Mouse (Mus musculus): ENCODE measurements at regions not wholly inside any gene's neighbourhood (a gene's known extent, or its start where the extent isn't known, plus 50 kb on each side); places are given as distances from the start of the nearest gene placed in this dataset.

DNA sequence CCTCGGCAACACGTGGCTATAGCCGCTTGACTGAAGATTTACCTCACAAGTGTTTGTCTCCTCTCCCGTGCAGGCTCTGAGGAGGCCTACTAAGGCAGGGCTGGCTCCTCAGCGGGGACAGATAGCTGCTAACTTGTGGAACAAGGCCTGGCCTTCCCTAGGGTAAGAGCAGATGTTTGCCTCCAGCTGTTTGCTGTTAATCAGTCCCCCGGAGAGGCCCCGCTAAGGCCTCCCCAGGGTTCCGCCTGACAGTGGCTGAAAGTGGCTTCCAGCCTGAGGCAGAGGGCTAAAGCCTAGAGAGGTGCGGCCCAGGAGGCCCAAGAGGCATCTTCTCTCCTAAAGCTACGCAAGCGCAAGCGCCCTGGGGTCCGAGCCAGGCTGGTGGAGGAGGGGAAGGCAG is 52.1 kb upstream of the Dlx4 start:
- Histone ChIP-seq H3K27ac (ENCODE audit: insufficient read depth, low read depth, low read length, poor library complexity, severe bottlenecking) (no peak overlapping the region), H3K9ac (ENCODE audit: insufficient read depth, low read depth, low read length, poor library complexity, severe bottlenecking) (no peak overlapping the region), H3K4me1 (ENCODE audit: control insufficient read depth in 2 of 2, insufficient read depth in 2 of 2, low read length in 2 of 2, poor library complexity in 1 of 2) (peaks cover 0 to 11% of the 10 kb centered on the region in 2 experiments; a peak in 1 of 4 replicates), H3K9me3 (ENCODE audit: control insufficient read depth, insufficient read depth, low read depth, low read length) (no peaks in the 10 kb centered on the region), H3K4me3 (ENCODE audit: insufficient read depth in 1 of 2, low read depth in 1 of 2, low read length in 2 of 2, poor library complexity in 1 of 2, severe bottlenecking in 1 of 2) (no peak overlapping the region), H3K36me3 (ENCODE audit: control insufficient read depth, insufficient read depth, low read length, poor library complexity, severe bottlenecking) (no peaks in the 10 kb centered on the region)
- TF ChIP-seq ZC3H11A (IDR thresholded peaks at IDR 0.05; ENCODE audit: borderline replicate concordance, low read depth, low read length) (no peak), HCFC1 (IDR thresholded peaks at IDR 0.05; ENCODE audit: borderline replicate concordance, insufficient read depth, low read length) (no peak), MAFK (IDR thresholded peaks at IDR 0.05; ENCODE audit: insufficient read depth, low read depth, low read length) (no peak), ZNF384 (IDR thresholded peaks at IDR 0.05; ENCODE audit: low read depth, low read length) (no peak), CHD2 (IDR thresholded peaks at IDR 0.05; ENCODE audit: low read depth, low read length) (no peak)
- in situ Hi-C loops (cut with MboI; ENCODE audit: low sequenced_read_pairs in 2 of 2, unreplicated experiment in 2 of 2) = no loop called here
- no peak for DNase-seq (ENCODE audit: low read depth, low spot score)

DNA sequence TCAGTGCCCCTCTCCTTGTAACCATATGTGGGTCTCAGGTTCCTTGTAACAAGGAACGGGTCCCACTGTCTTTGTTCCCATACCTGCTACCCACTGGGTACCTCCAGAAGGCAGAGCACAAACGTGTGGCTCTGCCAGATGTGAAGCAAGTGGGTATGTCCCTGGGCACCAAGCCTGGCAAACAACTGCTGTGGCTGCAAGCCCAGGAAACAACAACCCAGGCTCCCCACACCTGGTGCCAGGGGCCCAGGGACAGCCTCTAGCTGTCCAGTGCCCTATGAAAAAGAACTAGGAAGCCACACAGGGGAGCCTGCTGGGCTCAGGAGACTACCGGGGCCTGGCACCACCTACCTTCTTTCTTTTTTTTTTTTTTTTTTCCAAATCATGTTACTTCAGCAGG is 54.9 kb upstream of the Dlx4 start:
- Histone ChIP-seq H3K4me1 (ENCODE audit: control insufficient read depth in 2 of 2, insufficient read depth in 2 of 2, low read length in 2 of 2, poor library complexity in 1 of 2) (peaks cover 0 to 12% of the 10 kb centered on the region in 2 experiments; a peak in 1 of 4 replicates), H3K4me3 (ENCODE audit: insufficient read depth in 1 of 2, low read depth in 1 of 2, low read length in 2 of 2, poor library complexity in 1 of 2, severe bottlenecking in 1 of 2) (no peak overlapping the region), H3K27ac (ENCODE audit: insufficient read depth, low read depth, low read length, poor library complexity, severe bottlenecking) (no peak overlapping the region), H3K9ac (ENCODE audit: insufficient read depth, low read depth, low read length, poor library complexity, severe bottlenecking) (no peak overlapping the region), H3K36me3 (ENCODE audit: control insufficient read depth, insufficient read depth, low read length, poor library complexity, severe bottlenecking) (no peaks in the 10 kb centered on the region), H3K9me3 (ENCODE audit: control insufficient read depth, insufficient read depth, low read depth, low read length) (no peaks in the 10 kb centered on the region)
- in situ Hi-C loops (cut with MboI; ENCODE audit: low sequenced_read_pairs in 2 of 2, unreplicated experiment in 2 of 2) = no loop called here
- no peak for DNase-seq (ENCODE audit: low read depth, low spot score)
- TF ChIP-seq ZNF384 (IDR thresholded peaks at IDR 0.05; ENCODE audit: low read depth, low read length) (no peak), HCFC1 (IDR thresholded peaks at IDR 0.05; ENCODE audit: borderline replicate concordance, insufficient read depth, low read length) (no peak), CHD2 (IDR thresholded peaks at IDR 0.05; ENCODE audit: low read depth, low read length) (no peak), MAFK (IDR thresholded peaks at IDR 0.05; ENCODE audit: insufficient read depth, low read depth, low read length) (no peak), ZC3H11A (IDR thresholded peaks at IDR 0.05; ENCODE audit: borderline replicate concordance, low read depth, low read length) (no peak)

DNA sequence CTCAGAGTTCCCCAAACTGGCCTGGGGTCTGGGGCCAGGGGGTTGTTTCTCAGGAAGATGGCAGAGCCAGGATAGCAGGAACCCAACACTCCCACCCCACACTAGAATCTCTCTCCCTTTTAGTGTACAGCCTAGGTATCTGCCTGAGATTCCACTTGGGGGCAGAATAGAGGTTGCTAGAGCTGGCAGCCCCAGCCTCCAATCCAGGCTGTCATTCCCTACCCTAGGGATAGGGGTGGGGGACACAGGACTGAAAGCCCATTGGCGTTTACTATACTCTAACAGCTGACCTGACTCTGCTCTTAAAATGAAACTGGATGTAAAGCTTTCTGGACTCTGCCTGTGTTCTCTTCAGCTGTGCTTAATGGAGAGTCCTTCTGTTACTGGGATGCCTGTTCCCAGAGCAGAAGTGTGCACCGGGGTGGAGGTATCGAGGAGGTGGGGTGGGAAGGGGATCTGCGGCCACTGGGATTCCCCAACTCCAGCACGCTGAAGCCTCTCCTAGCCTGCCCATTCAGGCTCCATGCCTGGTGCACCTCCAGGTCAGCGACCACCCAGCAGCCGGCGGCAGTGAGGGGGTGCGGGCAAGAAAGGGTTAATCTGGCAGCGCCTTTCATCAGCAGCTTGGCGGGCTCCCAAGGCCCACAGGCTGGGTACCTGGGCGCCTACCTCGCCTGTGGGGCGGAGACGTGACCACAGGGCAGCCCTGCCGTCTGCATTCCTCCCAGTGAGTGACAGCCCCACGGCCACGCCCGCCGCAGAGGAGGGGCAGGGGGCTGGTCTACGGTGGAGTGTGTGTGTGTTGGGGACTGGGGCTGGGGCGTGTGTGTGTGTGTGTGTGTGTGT is 50.9 kb upstream of the Tac4 start:
- no peak for DNase-seq (ENCODE audit: low read depth, low spot score)
- Histone ChIP-seq H3K9me3 (ENCODE audit: control insufficient read depth, insufficient read depth, low read depth, low read length) (no peaks in the 10 kb centered on the region), H3K9ac (ENCODE audit: insufficient read depth, low read depth, low read length, poor library complexity, severe bottlenecking) (peak overlapping the region; percentile 9; the same call in 1 of the 2 replicates), H3K27ac (ENCODE audit: insufficient read depth, low read depth, low read length, poor library complexity, severe bottlenecking) (no peak overlapping the region), H3K36me3 (ENCODE audit: control insufficient read depth, insufficient read depth, low read length, poor library complexity, severe bottlenecking) (no peaks in the 10 kb centered on the region), H3K4me3 (ENCODE audit: insufficient read depth in 1 of 2, low read depth in 1 of 2, low read length in 2 of 2, poor library complexity in 1 of 2, severe bottlenecking in 1 of 2) (peak overlapping the region; percentile 23 to 36; a peak in 3 of 4 replicates), H3K4me1 (ENCODE audit: control insufficient read depth in 2 of 2, insufficient read depth in 2 of 2, low read length in 2 of 2, poor library complexity in 1 of 2) (peaks cover 9 to 25% of the 10 kb centered on the region in 2 experiments; a peak in 3 of 4 replicates)
- in situ Hi-C loops (cut with MboI; ENCODE audit: low sequenced_read_pairs in 2 of 2, unreplicated experiment in 2 of 2) = no loop called here
- TF ChIP-seq ZNF384 (IDR thresholded peaks at IDR 0.05; ENCODE audit: low read depth, low read length) (no peak), MAFK (IDR thresholded peaks at IDR 0.05; ENCODE audit: insufficient read depth, low read depth, low read length) (no peak), HCFC1 (IDR thresholded peaks at IDR 0.05; ENCODE audit: borderline replicate concordance, insufficient read depth, low read length) (no peak), CHD2 (IDR thresholded peaks at IDR 0.05; ENCODE audit: low read depth, low read length) (no peak), ZC3H11A (IDR thresholded peaks at IDR 0.05; ENCODE audit: borderline replicate concordance, low read depth, low read length) (no peak)

DNA sequence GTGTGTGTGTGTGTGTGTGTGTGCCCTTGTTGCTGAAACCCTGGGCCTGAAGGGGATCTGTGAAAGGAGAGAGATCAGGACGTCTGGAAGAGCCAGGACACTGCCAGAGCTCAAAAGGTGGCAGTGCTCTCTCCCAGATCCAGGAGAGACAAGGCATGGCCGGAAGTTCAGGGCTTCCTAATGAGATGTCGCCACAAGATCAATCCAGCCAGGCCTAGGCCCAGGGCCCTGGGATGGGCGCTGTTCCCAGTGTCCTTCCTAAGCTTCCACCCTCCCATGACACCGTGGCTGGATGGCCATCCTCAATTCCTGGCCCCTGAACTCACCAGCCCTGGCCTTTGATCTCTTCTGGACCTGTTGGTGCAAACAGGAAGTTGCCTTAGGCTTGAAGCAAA is 50.3 kb upstream of the Tac4 start:
- in situ Hi-C loops (cut with MboI; ENCODE audit: low sequenced_read_pairs in 2 of 2, unreplicated experiment in 2 of 2) = no loop called here
- no peak for DNase-seq (ENCODE audit: low read depth, low spot score)
- H3K9ac ChIP-seq (ENCODE audit: insufficient read depth, low read depth, low read length, poor library complexity, severe bottlenecking) = no peak overlapping the region
- peaks cover 9 to 25% of the 10 kb centered on the region in 2 experiments; a peak in 3 of 4 replicates for H3K4me1 ChIP-seq (ENCODE audit: control insufficient read depth in 2 of 2, insufficient read depth in 2 of 2, low read length in 2 of 2, poor library complexity in 1 of 2)
- H3K4me3 ChIP-seq (ENCODE audit: insufficient read depth in 1 of 2, low read depth in 1 of 2, low read length in 2 of 2, poor library complexity in 1 of 2, severe bottlenecking in 1 of 2) = 0 out of 4 replicates have a peak overlapping the region, but pooled peaks of 1 of the 2 experiments have one; percentile 1
- TF ChIP-seq ZC3H11A (IDR thresholded peaks at IDR 0.05; ENCODE audit: borderline replicate concordance, low read depth, low read length) (no peak), ZNF384 (IDR thresholded peaks at IDR 0.05; ENCODE audit: low read depth, low read length) (no peak), MAFK (IDR thresholded peaks at IDR 0.05; ENCODE audit: insufficient read depth, low read depth, low read length) (no peak), CHD2 (IDR thresholded peaks at IDR 0.05; ENCODE audit: low read depth, low read length) (no peak), HCFC1 (IDR thresholded peaks at IDR 0.05; ENCODE audit: borderline replicate concordance, insufficient read depth, low read length) (no peak)
- no peaks in the 10 kb centered on the region for H3K9me3 ChIP-seq (ENCODE audit: control insufficient read depth, insufficient read depth, low read depth, low read length)
- no peak overlapping the region for H3K27ac ChIP-seq (ENCODE audit: insufficient read depth, low read depth, low read length, poor library complexity, severe bottlenecking)
- no peaks in the 10 kb centered on the region for H3K36me3 ChIP-seq (ENCODE audit: control insufficient read depth, insufficient read depth, low read length, poor library complexity, severe bottlenecking)

All from ES-E14 (cell line).